Mouse (Mus musculus) cerebellum, adult 18-20 months (tissue): ENCODE data around the gene Nfia.
A peak's percentile ranks its signal among the peaks of the same experiment; 100 is the strongest.

Experiments
- DNase-seq, 2 experiments: peaks; one replicate each; pipeline ENCODE4 v3.0.0; 2021

The Nfia gene

GRCm38 (mm10) chr4:98082512-98082911, 310.0 kb downstream of the Nfia start:
- no peak for DNase-seq

GRCm38 (mm10) chr4:98085060-98085459, 312.5 kb downstream of the Nfia start:
- DNase-seq = no peak

GRCm38 (mm10) chr4:98086976-98087375, 314.4 kb downstream of the Nfia start:
- no peak for DNase-seq

- DNase-seq = no peak
Observed at GRCm38 (mm10) chr4:98089985-98090384, 317.5 kb downstream of the Nfia start.

GRCm38 (mm10) chr4:98090586-98090985, 318.1 kb downstream of the Nfia start:
- no peak for DNase-seq

GRCm38 (mm10) chr4:98091368-98091827, 318.9 kb downstream of the Nfia start:
- no peak for DNase-seq

GRCm38 (mm10) chr4:98091901-98092472, 319.5 kb downstream of the Nfia start:
- no peak for DNase-seq

GRCm38 (mm10) chr4:98094112-98094805, 321.7 kb downstream of the Nfia start:
- DNase-seq = no peak

- DNase-seq = no peak
Observed at GRCm38 (mm10) chr4:98095060-98095459, 322.5 kb downstream of the Nfia start.

- no peak for DNase-seq
Observed at GRCm38 (mm10) chr4:98097013-98097566, 324.6 kb downstream of the Nfia start.

GRCm38 (mm10) chr4:98098663-98099062, 326.1 kb downstream of the Nfia start:
- DNase-seq = no peak

- no peak for DNase-seq
Observed at GRCm38 (mm10) chr4:98099433-98099832, 326.9 kb downstream of the Nfia start.

GRCm38 (mm10) chr4:98101153-98102096, 328.9 kb downstream of the Nfia start:
- no peak for DNase-seq

GRCm38 (mm10) chr4:98102625-98103336, 330.2 kb downstream of the Nfia start:
- DNase-seq = no peak

- no peak for DNase-seq
Observed at GRCm38 (mm10) chr4:98103337-98103666, 330.8 kb downstream of the Nfia start.

GRCm38 (mm10) chr4:98104161-98104560, 331.6 kb downstream of the Nfia start:
- DNase-seq = no peak

GRCm38 (mm10) chr4:98104911-98105702, 332.6 kb downstream of the Nfia start:
- peak in 1 of 2 experiments; percentile 28 for DNase-seq

- no peak for DNase-seq
Observed at GRCm38 (mm10) chr4:98105971-98106370, 333.4 kb downstream of the Nfia start.

- DNase-seq = no peak
Observed at GRCm38 (mm10) chr4:98106445-98107092, 334.0 kb downstream of the Nfia start.

- DNase-seq = no peak
Observed at GRCm38 (mm10) chr4:98107093-98107453, 334.5 kb downstream of the Nfia start.

GRCm38 (mm10) chr4:98107936-98108675, 335.6 kb downstream of the Nfia start:
- no peak for DNase-seq
